Mouse (Mus musculus): Measurements from ENCODE around the gene Fbxo42. TPM values are rescaled to one million over a fixed set of nuclear protein-coding genes. Genes with fewer than 3 reads are reported as not detected.

Gene Fbxo42
- total and polyA plus RNA-seq, 3 experiments = 11.2 to 260 (median 23.1) TPM

DNA sequence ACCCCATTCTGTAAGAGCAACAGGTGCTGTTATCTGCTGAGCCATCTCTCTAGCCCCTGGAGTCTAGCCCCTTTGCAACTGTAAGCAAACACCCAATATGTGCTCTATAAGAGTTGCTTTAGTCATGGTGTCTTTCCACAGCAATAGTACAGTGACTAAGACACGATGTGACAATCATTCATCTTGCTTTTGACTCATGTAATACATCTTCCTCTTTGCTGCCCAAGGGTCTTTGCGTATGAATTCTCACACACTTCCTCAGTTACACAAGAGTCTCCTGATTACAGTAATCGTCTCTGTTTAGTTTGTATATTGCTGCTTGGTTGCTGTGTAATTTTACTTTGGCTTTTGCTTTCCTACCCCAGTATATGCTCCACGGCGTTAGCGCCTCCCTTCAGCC lies 34.3 kb downstream of the Fbxo42 start:
- TF ChIP-seq MXI1 (IDR thresholded peaks at IDR 0.05; ENCODE audit: low read depth, low read length) (no peak), POLR2AphosphoS2 (IDR thresholded peaks at IDR 0.05; ENCODE audit: low read length) (no peak), CHD1 (IDR thresholded peaks at IDR 0.05; ENCODE audit: low read depth, low read length) (no peak), USF1 (IDR thresholded peaks at IDR 0.05; ENCODE audit: low read depth, low read length) (no peak), POLR2AphosphoS5 (IDR thresholded peaks at IDR 0.05; ENCODE audit: borderline replicate concordance, low read depth, low read length) (no peak), RCOR1 (IDR thresholded peaks at IDR 0.05; ENCODE audit: low read depth, low read length) (no peak), GABPA (IDR thresholded peaks at IDR 0.05; ENCODE audit: low read depth, low read length) (no peak), MEF2A (IDR thresholded peaks at IDR 0.05; ENCODE audit: extremely low read depth, insufficient replicate concordance, low read depth, low read length, poor library complexity, severe bottlenecking) (no peak), USF2 (IDR thresholded peaks at IDR 0.05; ENCODE audit: borderline replicate concordance in 1 of 2, insufficient read depth in 1 of 2, low read depth in 1 of 2, low read length in 2 of 2) (no peak), TAL1 (IDR thresholded peaks at IDR 0.05; ENCODE audit: low read length) (no peak), ETS1 (IDR thresholded peaks at IDR 0.05; ENCODE audit: low read depth, low read length) (no peak), NRF1 (IDR thresholded peaks at IDR 0.05; ENCODE audit: insufficient read depth, low read depth, low read length, poor library complexity, severe bottlenecking) (no peak), CHD2 (IDR thresholded peaks at IDR 0.05; ENCODE audit: low read length) (no peak), JUND (IDR thresholded peaks at IDR 0.05; ENCODE audit: low read depth, low read length) (no peak), MYB (IDR thresholded peaks at IDR 0.05; ENCODE audit: low read depth, low read length) (no peak)
- H3K27ac ChIP-seq (ENCODE audit: control insufficient read depth, low read depth, low read length) = no peak overlapping the region
- H3K4me1 ChIP-seq (ENCODE audit: control insufficient read depth in 1 of 2, insufficient read depth in 2 of 2, low read length in 2 of 2) = no peaks in the 10 kb centered on the region
- DNase-seq (ENCODE audit: low read depth, low spot score) = no peak
- H3K36me3 ChIP-seq (ENCODE audit: control insufficient read depth in 1 of 2, insufficient read depth in 2 of 2, low read length in 2 of 2) = peaks cover 0 to 2% of the 10 kb centered on the region in 2 experiments; a peak in 2 of 4 replicates
- H3K9me3 ChIP-seq (replicated peaks; ENCODE audit: insufficient read depth, low read length) = no peaks in the 10 kb centered on the region
- no peaks in the 10 kb centered on the region for H3K27me3 ChIP-seq (ENCODE audit: control insufficient read depth in 1 of 2, insufficient read depth in 2 of 2, low read length in 2 of 2)
- H3K4me3 ChIP-seq (ENCODE audit: control insufficient read depth in 1 of 2, insufficient read depth in 1 of 2, low read depth in 2 of 2, low read length in 2 of 2) = no peak overlapping the region
- no peaks in the 10 kb centered on the region; the same call in 1 of the 2 replicates for H3K79me2 ChIP-seq (ENCODE audit: control insufficient read depth, insufficient read depth, low read length, poor library complexity)
- no peak overlapping the region for H3K9ac ChIP-seq (ENCODE audit: control insufficient read depth, low read depth, low read length, poor library complexity, severe bottlenecking)

DNA sequence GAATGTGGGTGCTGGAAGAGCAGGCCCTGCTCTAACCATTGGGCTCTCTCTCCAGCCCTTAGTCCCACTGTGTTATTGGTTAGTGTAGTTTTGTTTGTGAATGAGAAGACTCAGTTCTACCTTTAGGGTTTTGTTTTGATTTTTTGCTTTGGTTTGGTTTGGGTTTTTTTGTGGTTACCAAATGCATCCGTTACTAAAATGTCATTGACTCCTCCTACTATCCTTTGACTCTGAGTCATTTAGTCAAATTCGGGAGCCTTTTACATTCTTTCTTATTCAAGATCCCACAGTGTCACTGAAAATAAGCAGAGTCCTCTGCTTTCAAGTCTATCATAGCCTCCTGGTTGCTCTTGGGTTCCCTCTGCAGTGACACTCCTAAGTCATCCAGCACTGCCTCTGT lies 36.2 kb downstream of the Fbxo42 start:
- DNase-seq (ENCODE audit: low read depth, low spot score) = no peak
- TF ChIP-seq RAD21 (IDR thresholded peaks at IDR 0.05; ENCODE audit: low read depth, low read length) (no peak), MYB (IDR thresholded peaks at IDR 0.05; ENCODE audit: low read depth, low read length) (no peak), CHD1 (IDR thresholded peaks at IDR 0.05; ENCODE audit: low read depth, low read length) (no peak), TCF12 (IDR thresholded peaks at IDR 0.05; ENCODE audit: low read depth, low read length) (no peak), MYC (IDR thresholded peaks at IDR 0.05; ENCODE audit: low read depth, low read length) (no peak), JUND (IDR thresholded peaks at IDR 0.05; ENCODE audit: low read depth, low read length) (no peak), USF2 (IDR thresholded peaks at IDR 0.05; ENCODE audit: borderline replicate concordance in 1 of 2, insufficient read depth in 1 of 2, low read depth in 1 of 2, low read length in 2 of 2) (no peak), SIN3A (IDR thresholded peaks at IDR 0.05; ENCODE audit: low read length) (no peak)
- Histone ChIP-seq H3K9me3 (replicated peaks; ENCODE audit: insufficient read depth, low read length) (no peaks in the 10 kb centered on the region), H3K36me3 (ENCODE audit: control insufficient read depth in 1 of 2, insufficient read depth in 2 of 2, low read length in 2 of 2) (peaks cover 0 to 2% of the 10 kb centered on the region in 2 experiments; a peak in 2 of 4 replicates), H3K9ac (ENCODE audit: control insufficient read depth, low read depth, low read length, poor library complexity, severe bottlenecking) (no peak overlapping the region), H3K27ac (ENCODE audit: control insufficient read depth, low read depth, low read length) (no peak overlapping the region), H3K27me3 (ENCODE audit: control insufficient read depth in 1 of 2, insufficient read depth in 2 of 2, low read length in 2 of 2) (no peaks in the 10 kb centered on the region), H3K79me2 (ENCODE audit: control insufficient read depth, insufficient read depth, low read length, poor library complexity) (no peaks in the 10 kb centered on the region; the same call in 1 of the 2 replicates), H3K4me3 (ENCODE audit: control insufficient read depth in 1 of 2, insufficient read depth in 1 of 2, low read depth in 2 of 2, low read length in 2 of 2) (no peak overlapping the region), H3K4me1 (ENCODE audit: control insufficient read depth in 1 of 2, insufficient read depth in 2 of 2, low read length in 2 of 2) (no peaks in the 10 kb centered on the region)
